Mouse (Mus musculus) right cerebral cortex, adult 18-20 months (tissue): ENCODE measurements around the gene Decr2.
A peak's percentile ranks its signal among the peaks of the same experiment; 100 is the strongest.
"Not testable (repeated sequence)": the region's sequence is repeated elsewhere in the genome, so short reads cannot be mapped to it uniquely, and the experiment has no call there.

Experiments
- DNase-seq: peaks from one replicate; pipeline ENCODE4 v3.0.0; 2022; ENCODE audit warnings: mixed read lengths

The Decr2 gene

DNA sequence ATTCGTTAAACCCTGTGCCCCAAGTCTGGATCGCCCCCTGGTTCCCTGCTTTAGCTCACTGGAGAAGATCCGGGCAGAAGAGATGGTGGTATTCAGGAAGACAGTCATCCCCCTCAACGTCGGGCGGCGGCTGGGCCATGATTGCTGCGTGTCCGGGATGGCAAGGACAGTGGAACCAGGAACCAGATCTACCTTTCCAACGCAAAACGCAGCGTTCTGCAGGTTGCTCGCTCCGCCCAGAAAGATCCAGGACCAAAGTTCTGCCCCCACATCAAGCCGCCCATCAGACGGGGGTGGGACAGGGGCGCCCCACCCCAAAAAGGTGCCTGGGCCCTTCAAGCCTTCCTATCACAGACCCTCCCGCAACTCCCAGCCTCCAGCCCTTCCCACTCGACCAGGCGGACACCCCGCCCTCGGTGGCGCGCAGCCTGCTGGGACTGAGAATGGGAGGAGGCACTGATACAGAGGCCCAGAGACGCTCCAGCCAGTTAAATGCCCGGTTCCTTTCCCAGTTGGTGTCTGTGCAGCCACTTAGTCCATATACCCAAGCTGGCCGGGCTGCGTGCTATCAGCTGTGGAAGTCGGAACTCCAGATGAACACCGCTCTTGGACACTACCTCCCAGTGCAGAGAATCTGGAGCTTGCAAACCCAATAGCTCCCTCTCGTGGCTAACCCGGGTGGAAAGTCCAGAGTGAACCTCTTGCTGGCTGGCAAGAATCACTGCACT lies at the start of gene Decr2:
Gene Decr2, minus strand, starts transcription at position 433 of the 728 bp plus-strand sequence.
- DNase-seq: peak; percentile 89

DNA sequence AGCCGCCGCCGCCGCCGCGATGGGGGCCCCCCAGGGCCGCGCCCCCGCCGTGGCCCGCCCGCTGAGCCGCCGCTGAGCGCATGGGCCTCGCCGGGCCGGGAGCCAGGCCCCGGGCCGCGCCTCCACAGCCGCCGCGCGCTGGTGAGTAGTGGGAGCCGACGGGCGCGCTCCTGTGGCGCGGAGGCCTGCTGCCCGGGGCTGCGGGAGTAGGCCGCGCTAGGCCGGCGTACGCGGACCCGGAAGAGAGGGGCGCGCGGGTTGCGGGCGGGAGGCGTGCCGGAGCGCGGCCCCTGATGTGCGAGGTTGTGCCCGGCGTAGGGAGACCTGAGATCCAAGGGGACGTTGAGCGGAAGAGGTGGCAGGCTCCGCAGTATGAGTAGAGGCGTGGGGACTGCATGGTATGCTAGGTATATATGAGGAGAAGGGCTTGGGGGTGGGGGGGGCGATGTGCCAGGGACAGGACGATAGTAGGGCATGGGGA lies 48.8 kb upstream of the Decr2 start:
- DNase-seq: no peak

DNA sequence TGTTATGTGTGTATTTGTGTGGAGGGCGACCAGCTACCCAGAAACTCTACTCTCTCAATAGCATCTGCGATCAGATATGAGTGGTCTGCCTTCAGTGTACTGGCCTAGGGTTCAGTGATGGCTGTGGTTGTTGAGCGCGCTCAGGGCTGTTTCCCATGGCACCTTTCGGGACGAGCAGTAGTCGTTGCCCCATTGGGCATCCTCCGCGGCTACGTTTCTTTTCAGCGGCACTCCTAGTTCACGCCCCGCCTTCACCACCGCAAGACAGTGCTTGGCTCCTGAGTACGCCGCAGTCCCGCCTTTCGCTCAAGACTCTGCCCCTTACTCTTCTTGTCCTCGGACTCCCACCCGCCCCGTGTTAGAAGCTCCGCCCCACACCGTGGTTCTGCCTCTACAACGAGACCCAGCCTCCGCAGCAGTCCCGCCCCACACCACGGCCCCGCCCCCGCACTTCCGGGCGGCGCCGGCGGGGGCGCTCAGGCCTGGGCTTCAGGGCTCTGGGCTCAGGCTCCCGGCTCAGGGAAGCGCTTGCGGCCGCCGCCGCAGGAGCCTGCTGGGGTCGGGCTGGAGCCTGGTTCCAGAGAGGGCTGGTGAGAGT lies 48.2 kb upstream of the Decr2 start, which contains the start of gene Axin1:
Gene Axin1, plus strand, starts transcription at position 450 of the 598 bp plus-strand sequence.
- DNase-seq: peak; percentile 96

DNA sequence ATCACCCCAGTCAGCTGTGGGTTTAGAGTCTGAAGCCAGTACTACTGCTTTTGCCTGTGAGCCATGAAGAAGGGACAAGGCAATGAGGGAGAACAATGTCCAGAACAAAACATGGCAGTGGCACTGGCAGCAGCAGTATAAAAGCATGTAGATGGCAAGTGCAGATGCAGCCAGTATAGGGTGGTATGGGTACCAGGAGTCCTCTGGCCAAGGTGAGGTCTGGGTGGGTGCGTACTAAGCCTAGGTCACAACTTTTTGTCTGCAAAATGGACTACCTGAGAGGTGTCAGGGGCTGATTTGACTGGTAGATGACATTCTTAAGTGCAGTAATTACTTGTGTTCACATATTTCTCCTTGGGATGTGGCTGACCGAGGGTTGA lies 47.6 kb upstream of the Decr2 start:
- DNase-seq: no peak

DNA sequence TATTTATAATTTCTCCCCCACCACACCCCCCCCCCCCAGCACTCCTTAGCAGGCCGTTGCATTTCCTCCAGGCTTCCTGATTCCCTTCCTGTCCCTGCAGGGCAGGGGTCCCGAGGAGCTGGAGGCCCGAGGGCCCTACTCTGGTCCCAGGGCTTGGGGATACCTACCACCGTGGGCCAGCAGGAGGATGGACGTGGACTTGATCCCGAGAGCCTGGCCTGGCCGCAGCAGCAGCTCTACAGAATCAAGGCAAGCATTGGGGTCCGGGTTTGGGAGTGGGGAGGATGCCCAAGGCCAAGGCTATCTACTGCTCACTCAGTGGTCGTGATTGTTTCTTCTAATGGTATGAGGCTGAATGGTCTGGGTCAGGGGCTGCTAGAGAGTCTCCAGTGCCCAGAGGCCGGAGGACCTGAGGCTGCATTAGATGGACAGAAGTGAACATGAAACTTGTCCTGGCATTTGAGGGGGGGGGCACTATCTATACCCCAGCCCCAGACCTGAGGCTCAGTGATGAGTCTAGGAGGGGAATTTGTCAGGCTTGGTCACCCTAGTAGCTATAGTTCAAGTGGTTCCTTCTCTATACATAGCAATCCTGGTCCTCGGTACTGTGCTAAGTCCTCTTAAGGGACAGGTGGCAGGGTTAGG lies 47.1 kb upstream of the Decr2 start:
- no peak for DNase-seq

DNA sequence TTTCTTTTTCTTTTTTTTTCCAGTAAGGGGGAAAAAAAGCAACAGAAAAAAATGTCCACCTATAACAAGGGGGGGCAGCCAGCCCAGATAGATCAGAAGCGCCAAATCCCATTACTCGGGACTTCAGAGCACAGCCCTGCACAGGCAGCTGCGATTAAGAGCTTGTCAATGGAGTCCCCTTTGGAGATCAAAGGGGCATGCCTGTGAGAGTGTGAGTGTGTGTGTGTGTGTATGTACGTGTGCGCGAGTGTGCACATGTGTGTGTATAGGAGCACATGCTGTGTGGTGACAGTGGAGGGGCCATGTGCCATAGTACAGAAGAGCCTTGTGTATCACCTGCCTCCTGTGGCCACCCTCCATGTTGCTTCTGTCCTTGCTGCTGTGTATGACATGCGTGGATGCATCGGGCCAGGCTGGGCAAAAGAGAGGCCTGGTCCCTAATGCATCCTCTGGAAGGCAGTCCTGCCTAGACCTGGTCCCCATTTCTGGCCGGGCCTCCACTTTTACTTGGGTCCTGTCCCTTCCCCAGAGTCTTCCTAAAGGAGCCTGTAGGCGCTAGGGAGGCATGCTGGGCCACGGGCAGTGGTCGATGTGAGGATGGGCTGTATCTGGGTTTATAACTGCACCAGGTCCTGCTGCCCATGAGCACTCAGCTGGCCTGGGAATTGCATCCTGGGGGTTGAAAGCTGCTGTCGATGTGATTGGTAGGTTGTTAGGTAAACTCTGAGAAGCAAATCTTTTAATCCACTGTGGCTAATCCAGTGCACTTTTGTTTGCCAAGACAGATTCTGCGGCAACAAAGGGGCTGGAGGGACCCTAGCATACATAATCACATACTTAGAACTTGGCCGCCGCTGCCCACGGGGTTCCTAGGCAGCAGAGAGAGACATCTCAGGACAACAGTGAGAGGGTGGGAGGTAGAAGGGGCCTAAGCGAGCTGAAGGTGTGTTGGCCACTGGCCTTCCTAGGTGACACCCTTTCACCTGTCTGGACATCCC lies 42.0 kb upstream of the Decr2 start:
- no peak for DNase-seq

DNA sequence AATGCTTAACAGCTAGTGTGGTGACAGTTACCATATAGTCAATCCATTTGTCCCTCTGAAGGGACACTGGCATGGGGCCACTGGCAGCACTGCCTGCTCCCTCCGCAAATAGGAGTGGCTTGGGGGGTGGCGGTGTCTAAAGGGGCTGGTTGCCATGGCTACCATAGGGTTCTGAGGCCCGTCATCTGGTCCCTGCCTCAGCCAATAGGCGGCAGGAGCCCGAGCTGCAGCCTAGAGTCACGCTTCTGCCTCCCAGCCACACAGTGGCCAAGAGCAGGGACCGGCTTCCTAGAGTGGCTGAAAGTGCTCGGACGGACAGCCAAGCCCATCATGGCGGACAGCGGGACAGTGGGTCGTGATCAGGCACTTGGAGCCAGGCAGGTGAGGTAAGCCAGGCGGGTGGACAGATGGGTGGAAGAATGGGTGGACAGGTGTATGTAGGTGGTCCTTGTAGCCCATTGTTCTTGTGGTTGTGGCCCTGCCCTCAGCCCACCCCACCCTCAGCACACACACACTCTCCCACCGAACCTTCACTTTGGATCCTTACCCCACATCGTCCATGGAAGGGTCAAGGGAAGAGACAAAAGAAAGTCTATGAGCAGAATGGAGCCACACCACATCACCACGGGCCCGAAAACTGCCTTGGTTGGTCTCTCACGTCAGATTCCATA lies 41.1 kb upstream of the Decr2 start:
- no peak for DNase-seq

DNA sequence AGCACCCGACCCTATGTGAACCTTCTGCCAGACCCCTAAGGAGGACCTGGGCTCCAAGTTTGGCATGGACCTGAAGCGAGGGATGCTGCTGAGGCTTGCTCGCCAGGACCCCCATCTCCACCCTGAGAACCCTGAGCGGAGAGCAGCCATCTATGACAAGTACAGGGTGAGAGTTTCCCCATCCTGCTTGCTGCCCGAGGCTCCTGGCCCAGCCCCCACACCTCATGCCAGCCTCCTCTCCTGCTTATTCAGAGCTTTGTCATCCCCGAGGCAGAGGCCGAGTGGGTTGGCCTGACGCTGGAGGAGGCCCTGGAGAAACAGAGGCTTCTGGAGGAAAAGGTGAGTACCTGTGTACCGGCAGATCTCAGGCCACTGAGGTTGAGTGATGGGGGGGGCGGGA lies 35.1 kb upstream of the Decr2 start:
- no peak for DNase-seq

DNA sequence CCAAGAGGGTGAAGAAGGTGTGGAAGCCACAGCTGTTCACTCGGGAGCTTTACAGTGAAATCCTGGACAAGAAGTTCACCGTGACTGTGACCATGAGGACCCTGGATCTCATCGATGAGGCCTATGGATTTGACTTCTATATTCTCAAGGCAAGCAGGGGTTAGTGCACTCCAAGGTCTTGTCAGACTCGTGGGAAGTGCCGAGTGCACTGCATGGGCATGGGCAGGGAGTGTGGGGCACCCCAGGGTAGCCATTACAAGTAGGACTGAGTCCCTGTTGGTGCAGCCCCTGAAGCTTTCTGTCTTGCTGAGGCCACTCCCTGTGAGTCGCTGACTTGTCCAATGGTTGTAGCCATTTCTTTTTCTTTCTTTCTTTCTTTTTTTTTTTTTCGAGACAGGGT lies 34.4 kb upstream of the Decr2 start:
- no peak for DNase-seq

DNA sequence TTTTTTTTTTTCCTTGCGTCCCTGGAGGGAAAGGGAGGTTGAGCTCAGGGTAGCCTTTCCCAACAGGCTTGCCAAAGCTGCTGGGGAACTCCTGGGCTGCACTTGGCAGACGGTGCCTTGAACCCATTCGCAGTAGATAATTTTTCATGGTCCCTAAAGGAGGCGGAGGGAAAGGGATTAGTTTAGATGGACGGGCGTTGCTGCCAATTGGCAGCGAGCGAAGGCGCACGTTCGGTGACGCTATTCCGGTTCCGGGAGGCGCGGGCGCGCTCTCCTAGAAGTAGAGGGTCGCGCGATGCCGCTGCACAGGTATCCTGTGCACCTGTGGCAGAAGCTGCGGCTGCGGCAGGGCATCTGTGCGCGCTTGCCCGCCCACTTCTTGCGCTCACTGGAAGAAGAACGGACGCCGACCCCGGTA lies 33.1 kb upstream of the Decr2 start, which contains the start of gene Mrpl28:
Gene Mrpl28, plus strand, starts transcription at position 234 of the 418 bp plus-strand sequence.
- peak; percentile 92 for DNase-seq

DNA sequence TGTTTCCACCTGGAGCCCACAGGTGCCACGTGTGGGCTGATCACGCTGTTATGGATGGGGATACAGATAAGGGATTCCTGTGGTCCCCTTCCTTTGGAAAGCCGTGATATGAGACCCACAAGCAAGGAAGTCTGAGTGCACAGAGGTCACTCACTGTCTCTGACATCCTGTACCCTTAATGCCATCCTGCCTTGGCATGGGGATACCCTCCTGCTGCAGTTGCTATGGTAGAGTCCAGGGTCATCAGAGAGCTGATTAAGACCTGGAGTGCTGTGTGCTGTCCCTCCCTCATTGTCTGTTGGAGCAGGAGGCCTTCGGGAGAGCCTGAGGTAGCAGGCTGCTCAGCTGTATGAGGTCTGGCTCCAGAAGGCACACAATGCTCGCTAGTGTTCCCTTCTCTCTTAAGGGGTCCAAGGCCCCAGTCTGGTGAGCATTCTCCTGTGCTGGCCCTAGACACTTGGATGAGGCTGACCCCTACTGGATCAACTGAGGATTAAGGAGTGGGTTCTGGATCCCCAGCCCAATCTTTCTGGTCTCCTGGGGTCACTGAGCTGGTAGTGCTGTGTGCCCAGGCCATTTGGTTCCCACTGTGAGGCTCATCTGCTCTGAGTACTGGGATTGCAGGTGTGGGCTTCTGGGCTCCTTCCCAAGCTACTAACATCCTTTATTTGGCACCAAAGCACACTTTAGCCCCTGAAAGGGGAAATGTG lies 32.4 kb upstream of the Decr2 start:
- DNase-seq: no peak

DNA sequence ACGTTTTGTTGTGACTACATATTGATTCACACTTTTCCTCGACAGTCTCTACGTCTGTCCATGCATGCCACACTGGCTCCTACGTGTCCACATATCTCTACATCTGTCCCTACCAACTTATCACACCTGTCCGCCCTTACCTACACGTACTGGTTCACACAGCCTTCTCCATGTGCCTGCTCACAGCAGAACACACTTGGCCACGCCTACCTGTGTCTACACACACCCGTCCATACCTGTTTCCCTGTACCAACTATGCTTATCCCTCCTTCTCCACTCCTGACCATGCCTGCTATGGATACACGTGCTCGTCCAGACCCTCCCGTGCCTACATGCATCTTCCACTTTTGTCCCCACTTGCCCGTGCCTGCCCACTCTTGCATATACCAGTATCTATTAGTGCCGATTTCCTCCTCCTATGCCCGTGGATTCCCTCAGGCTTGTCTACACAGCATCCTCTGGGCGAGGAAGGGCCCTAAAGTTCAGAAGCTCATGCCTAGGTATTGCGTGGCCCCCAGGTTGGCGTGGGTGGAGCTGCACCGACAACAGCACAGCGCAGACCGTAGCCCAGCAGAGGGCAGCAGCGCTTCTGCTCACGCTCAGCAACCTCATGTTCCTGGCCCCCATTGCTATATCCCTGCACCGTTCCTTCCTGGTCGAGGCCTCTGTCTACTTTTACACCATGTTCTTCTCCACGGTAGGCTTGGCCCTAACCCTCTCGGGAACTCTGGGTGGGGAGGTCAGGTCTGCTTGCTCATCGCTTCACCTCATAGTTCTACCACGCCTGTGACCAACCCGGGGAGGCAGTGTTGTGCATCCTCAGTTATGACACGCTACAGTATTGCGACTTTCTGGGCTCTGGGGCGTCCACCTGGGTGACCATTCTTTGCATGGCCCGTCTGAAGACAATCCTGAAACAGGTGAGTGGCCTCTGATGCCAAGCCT lies 29.9 kb upstream of the Decr2 start:
- peak; percentile 62 for DNase-seq

DNA sequence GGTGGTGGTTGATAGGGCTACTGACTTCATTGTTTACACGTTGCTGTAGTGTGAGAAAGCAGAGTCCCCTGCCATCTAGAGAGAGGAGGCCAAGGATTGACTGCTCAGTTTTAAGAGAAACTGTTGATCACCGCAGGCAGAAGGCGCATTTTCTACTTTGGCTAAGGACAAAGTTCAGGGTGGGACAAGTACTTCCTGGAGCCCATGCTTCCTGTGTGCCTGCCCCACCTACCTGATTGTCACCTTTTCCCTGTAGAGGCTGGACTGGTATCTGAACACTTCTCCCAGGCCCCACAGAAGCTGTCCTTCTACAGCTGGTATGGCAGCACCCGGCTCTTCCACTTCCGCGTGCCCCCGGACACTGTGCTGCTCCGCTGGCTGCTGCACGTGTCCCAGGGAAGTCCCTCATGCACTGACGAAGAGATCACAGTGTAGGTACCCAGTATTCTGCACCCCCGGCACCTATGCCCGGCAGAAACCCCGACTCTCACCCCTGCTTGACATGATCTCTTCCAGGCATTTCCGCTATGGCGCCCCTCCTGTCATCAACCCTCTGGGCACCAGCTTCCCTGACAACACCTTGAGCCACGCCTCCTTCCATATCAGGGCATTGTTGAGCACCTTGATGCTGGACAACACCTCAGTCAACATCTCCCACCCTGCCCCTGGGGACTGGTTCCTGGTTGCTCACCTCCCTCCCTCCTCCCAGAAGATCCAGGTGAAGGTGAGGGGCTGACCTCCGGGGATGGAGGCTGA lies 26.5 kb upstream of the Decr2 start:
- no peak for DNase-seq

DNA sequence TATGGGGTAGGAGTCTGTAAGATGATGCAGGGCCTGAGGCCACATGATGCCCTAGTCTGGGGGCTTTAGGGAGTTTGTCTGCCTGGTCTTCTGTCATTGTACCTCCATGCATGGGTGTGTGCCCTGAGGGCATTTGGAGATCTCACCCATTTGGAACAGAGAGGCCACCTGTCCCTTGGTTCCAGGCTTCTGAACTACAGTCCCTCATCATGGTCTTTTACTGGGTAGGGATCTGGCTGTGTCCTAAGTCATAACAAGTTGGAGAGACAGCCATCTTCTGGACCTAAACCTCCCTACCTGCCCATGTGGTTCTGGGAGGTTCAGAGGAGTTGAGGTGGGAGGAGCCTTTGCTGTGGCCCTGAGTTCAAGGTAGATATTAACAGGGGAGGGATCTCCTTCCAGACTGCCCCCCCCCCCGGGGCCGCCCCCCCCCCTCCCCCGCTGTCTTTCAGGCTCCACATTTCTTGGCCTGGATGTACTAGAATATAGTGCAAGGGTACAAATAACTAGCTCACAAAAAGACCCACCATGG lies 25.9 kb upstream of the Decr2 start:
- no peak for DNase-seq

DNA sequence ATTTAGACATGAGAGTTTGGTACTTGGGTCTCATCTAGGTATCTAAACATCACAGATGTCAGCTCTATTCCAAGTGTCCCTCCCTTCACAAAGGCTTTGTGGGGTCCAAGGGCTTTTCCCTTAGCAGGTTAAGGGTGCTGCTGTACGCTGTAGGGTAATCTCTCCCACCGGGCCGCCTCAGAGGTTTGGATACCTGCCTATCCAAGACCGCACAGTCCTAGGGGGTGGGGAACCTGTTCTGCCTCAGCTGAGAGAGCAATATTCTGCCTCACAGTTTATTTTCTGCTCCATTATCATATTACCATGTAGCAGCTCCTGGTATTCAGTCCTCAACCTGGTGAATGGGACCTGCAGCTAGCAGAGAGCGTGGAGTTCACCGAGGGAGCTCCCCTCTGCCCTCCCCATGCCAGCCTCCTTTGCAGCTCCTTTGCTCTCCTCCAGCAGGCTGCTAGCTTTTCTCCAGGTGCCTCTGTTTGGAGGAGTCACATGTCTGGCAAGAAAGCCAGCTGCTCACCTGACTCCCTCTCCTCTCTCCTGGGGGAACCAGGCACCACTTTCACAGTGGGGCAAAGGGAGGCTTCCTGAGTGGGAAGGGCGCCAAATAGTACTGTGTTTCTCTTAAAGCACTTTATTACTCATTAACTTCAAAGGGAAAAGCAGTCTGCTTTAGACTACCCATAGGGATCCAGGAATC lies 25.2 kb upstream of the Decr2 start:
- no peak for DNase-seq

DNA sequence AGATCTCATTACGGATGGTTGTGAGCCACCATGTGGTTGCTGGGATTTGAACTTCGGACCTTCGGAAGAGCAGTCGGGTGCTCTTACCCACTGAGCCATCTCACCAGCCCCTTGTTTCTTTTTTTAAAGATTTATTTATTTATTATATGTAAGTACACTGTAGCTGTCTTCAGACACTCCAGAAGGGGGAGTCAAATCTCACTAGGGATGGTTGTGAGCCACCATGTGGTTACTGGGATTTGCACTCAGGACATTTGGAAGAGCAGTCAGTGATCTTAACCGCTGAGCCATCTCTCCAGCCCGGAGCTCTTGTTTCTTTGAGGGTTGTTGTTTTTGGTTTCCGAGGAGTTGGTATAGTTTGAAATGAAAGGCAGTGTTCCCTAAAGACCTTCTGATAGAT lies 24.3 kb upstream of the Decr2 start:
- DNase-seq: not testable (repeated sequence)

DNA sequence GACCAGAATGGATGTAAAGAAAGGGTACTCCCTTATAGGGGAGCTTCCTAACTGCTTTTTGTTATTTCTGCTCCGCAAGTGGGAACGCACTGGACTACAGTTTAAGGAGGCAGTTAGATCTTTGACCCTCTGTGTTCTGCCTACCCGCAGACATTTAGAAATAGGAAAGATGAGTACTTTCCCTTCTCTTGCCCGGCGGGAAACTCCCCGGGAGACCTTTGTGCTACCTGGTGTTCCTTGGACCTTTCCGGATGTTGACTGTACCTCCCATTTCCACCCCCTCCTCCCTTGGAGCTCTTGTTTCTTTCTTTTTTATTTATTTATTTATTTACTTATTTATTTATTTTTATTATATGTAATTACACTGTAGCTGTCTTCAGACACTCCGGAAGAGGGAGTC lies 23.9 kb upstream of the Decr2 start:
- DNase-seq: no peak

DNA sequence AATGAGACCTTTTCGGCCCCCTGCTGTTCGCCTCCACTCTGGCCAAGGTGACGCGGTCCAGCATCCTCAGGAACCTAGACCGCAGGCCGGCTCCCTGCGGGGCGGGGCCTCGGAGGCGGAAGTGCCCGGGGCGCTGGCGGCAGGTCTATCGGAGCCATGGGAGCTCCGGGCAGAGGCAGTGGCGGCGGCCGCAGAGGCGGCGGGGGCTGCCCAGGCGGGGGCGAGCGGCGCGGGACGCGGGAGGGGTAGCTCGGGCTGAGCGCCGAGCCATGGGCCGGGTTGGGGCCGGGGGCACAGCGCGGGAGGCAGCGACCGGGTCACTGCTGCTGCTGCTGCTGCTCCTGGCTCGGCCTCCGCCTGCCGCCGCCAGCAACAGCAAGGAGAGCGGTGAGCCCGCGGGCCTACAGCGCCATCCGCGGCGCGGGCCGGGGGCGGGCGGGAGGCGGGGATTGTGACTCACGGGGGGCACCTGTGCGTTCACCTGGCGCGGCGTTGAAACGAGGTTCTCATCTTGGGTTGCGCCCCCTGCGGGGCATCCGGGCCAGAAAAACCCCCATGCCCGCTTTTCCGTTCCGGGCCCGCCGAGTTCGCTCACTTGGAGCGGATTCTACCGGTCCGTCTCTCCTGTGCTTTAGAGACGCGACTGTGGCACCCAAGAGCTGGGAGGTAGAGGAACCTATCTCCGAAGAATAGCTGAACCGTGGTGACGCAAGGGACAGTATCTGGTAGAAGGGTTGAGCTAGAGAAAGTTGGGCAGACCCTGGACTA lies 23.2 kb upstream of the Decr2 start, which contains the start of gene Tmem8:
Gene Tmem8, plus strand, starts transcription at position 119 of the 768 bp plus-strand sequence.
- DNase-seq: peak; percentile 72
